Mouse (Mus musculus) testis, adult 2 months (tissue): ENCODE results near the gene Sart3. TPM values are rescaled to one million over a fixed set of nuclear protein-coding genes. Genes with fewer than 3 reads are reported as not detected.
"Not testable (repeated sequence)": the region's sequence is repeated elsewhere in the genome, so short reads cannot be mapped to it uniquely, and the experiment has no call there.

Experiments used
- H3K27ac ChIP-seq: fragments of 200-500 bp; 2 replicates; pipeline ENCODE4 v1.5.1; 2012; ENCODE audit warnings: low read depth, low read length; ENCODE audit not compliant: control insufficient read depth, insufficient read depth
- H3K27me3 ChIP-seq: fragments of 200-500 bp; 2 replicates; pipeline ENCODE4 v1.6.1; 2012; ENCODE audit warnings: mild to moderate bottlenecking, low read length, moderate library complexity; ENCODE audit not compliant: control insufficient read depth, insufficient read depth
- H3K36me3 ChIP-seq: fragments of 200-500 bp; 2 replicates; pipeline ENCODE4 v1.6.1; 2012; ENCODE audit warnings: mild to moderate bottlenecking, low read length; ENCODE audit not compliant: control insufficient read depth, insufficient read depth
- H3K4me1 ChIP-seq: fragments of 200-500 bp; 2 replicates; pipeline ENCODE4 v1.6.1; 2012; ENCODE audit warnings: low read length; ENCODE audit not compliant: control insufficient read depth, insufficient read depth
- H3K4me3 ChIP-seq: fragments of 200-500 bp; 2 replicates; pipeline ENCODE4 v1.5.1; 2012; ENCODE audit warnings: low read depth, mild to moderate bottlenecking, low read length, moderate library complexity, mixed read lengths; ENCODE audit not compliant: control insufficient read depth
- CTCF ChIP-seq: fragments of 200-500 bp; IDR thresholded peaks from 2 replicates; pipeline ENCODE4 v1.5.1; 2012; ENCODE audit warnings: low read depth, mild to moderate bottlenecking, inconsistent platforms, low read length, moderate library complexity; ENCODE audit not compliant: control insufficient read depth, insufficient read depth, insufficient replicate concordance
- POLR2A ChIP-seq: fragments of 200-500 bp; IDR thresholded peaks from 2 replicates; pipeline ENCODE4 v1.6.1; 2012; ENCODE audit warnings: low read depth, mild to moderate bottlenecking, inconsistent platforms, low read length, moderate library complexity; ENCODE audit not compliant: control insufficient read depth
- polyA plus RNA-seq: library from polyadenylated mRNA; depleted of rRNA; stranded (reverse); fragments of >200 nt; gene quantifications from 2 replicates; pipeline ENCODE4 v1.2.3, GENCODE M21; 2012; rRNA removed

The Sart3 gene
- 11.5 and 13.8 TPM in 2 replicates for polyA plus RNA-seq

DNA sequence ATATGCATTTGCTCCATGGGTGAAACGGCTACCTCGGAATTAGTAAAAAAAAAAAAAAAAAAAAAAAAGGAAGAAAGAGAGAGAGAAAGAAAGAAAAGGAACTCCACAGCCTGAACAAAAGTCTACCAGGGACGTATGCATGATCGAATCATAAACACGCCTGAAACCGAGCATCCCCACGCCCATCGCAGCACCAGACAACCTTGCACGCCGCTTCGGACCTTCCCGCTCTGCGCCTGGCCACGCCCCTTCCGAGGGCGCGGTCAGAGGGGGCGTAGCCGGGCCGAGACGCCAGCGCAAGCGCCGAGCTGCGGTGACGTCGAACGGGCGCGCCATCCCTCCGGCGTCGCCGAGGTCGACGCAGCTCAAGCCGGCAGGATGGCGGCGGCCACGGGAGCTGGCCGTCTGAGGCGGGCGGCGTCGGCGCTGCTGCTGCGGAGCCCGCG, at the start of gene Sart3, which contains the start of gene Iscu:
Gene Sart3 (minus strand): TSS at position 61 of the 446 bp plus-strand sequence.
Gene Iscu (plus strand): TSS at position 299 of the 446 bp plus-strand sequence.
- no peaks in the 10 kb centered on the region; the same call in 1 of the 2 replicates for H3K36me3 ChIP-seq
- TF ChIP-seq POLR2A (peak; percentile 79), CTCF (no peak)

GRCm38 (mm10) chr5:113818572-113818971, 46.3 kb upstream of the Sart3 start:
- H3K4me3 ChIP-seq = peak overlapping the region; percentile 88

More for the DNA sequence above, at the start of gene Sart3, which contains the start of gene Iscu:
- Histone ChIP-seq H3K4me3 (peak within 1 kb of the TSS; percentile 90), H3K27me3 (no peaks in the 10 kb centered on the region), H3K4me1 (no peaks in the 10 kb centered on the region; the same call in 1 of the 2 replicates), H3K27ac (peak within 1 kb of the TSS; percentile 98)

GRCm38 (mm10) chr5:113815638-113816152, 43.4 kb upstream of the Sart3 start:
- peaks cover 31% of the 10 kb centered on the region for H3K4me1 ChIP-seq
- no peaks in the 10 kb centered on the region for H3K27me3 ChIP-seq
- no peaks in the 10 kb centered on the region for H3K36me3 ChIP-seq
- H3K27ac ChIP-seq = peak overlapping the region; percentile 26
- TF ChIP-seq POLR2A (no peak; the same call in 1 of the 2 replicates), CTCF (peak; percentile 84)
- peak overlapping the region; percentile 78 for H3K4me3 ChIP-seq

More at GRCm38 (mm10) chr5:113818572-113818971, 46.3 kb upstream of the Sart3 start:
- H3K27me3 ChIP-seq = no peaks in the 10 kb centered on the region
- peak overlapping the region; percentile 45 for H3K27ac ChIP-seq
- H3K36me3 ChIP-seq = no peaks in the 10 kb centered on the region
- TF ChIP-seq POLR2A = peak; percentile 23; the same call in 1 of the 2 replicates
- no peak for TF ChIP-seq CTCF
- peaks cover 25% of the 10 kb centered on the region for H3K4me1 ChIP-seq

DNA sequence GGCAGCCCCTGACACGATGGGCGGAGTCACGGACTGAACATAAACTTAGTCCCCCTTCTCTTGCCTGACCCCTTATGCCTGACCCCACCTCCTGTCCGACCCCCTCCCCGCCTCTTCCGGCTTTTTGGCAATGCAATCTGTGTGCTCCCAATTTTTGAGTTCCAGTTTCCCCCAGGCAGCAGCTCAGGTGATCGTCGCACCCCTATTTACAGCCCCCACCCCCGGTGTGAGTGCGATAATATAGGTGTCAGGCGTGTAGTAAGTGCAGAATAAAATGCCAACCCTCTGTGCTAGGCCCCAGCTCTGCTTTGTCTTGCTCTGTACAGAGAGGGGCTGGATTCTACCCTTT, 42.7 kb upstream of the Sart3 start:
- no peak overlapping the region for H3K27ac ChIP-seq
- H3K27me3 ChIP-seq = no peaks in the 10 kb centered on the region
- TF ChIP-seq POLR2A (no peak), CTCF (no peak)
- H3K36me3 ChIP-seq = no peaks in the 10 kb centered on the region
- H3K4me1 ChIP-seq = peaks cover 31% of the 10 kb centered on the region
- H3K4me3 ChIP-seq = peak overlapping the region; percentile 63

DNA sequence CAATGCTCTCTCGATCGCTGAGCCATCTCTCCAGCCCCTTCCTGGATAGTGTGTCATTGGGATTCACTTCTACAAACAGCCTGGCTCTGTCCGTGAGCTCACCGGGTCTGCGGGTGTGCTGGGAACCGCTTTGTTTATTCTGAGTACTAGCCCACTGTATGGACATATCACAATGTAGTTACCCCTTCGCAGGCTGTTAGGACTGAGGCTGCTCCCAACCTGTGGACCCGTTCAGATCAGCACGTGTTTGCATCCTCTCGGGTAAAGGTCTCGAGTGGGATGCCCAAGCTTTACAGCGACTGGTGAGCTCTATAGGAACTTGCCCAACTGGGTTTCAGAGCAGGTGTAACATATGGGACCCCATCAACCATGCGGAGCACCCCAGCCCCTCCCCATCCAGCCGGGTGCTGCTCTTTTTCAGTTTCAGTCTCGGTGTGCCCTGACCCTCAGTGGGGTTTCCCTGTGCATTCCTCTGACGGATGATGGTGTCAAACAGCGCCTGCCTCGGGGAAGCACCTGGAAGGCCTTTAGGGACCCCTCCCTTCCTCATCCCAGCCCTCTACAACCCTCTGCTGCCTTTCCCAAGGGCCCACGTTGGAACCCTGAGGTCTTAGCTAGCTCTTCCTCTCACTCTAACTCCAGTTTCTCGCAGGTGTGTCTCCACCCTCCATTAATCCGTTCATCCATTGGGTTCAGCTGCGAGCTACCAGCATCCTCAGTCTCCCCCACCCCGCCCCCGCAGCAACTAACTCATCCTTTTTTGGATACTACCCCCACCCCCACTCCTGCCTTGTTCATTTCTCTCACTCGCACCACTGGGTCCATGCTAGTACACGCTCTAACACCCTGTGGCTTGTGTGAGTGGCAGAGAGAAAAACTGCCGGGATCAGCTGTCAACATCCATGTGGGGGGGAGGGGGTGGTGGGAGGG, 42.1 kb upstream of the Sart3 start:
- Histone ChIP-seq H3K4me3 (peak overlapping the region; percentile 78), H3K36me3 (no peaks in the 10 kb centered on the region), H3K27ac (no peak overlapping the region), H3K4me1 (peaks cover 26% of the 10 kb centered on the region), H3K27me3 (no peaks in the 10 kb centered on the region)
- TF ChIP-seq CTCF = no peak
- no peak for TF ChIP-seq POLR2A

DNA sequence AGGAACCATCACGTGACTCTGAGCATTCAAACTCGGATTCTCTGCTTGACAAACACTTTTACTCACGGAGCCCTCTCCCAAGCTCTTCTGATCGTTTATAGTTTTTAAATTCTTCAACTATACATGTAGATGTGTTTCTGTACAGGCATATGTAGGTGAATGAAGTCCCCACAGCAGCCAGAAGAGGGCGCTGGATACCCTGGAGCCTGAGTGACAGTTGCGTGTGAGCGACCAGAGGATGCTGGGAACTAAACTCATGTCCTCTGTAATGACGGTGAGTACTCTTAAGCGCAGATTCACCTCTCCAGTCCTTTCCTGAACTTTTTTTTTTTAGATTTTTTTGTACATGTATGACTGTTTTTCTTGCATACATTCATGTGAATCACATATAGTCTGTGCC, 41.3 kb upstream of the Sart3 start:
- Histone ChIP-seq H3K36me3 (no peaks in the 10 kb centered on the region), H3K27ac (no peak overlapping the region), H3K4me1 (peaks cover 21% of the 10 kb centered on the region), H3K4me3 (peak overlapping the region; percentile 70), H3K27me3 (no peaks in the 10 kb centered on the region)
- TF ChIP-seq CTCF (peak; percentile 74; the same call in 1 of the 2 replicates), POLR2A (no peak)

- Histone ChIP-seq H3K36me3 (no peaks in the 10 kb centered on the region), H3K4me1 (peaks cover 15% of the 10 kb centered on the region), H3K27ac (no peak overlapping the region), H3K27me3 (no peaks in the 10 kb centered on the region), H3K4me3 (peak overlapping the region; percentile 70)
- no peak for TF ChIP-seq POLR2A
- TF ChIP-seq CTCF = no peak
These were observed 40.3 kb upstream of the Sart3 start for GRCm38 (mm10) chr5:113812638-113813037.

DNA sequence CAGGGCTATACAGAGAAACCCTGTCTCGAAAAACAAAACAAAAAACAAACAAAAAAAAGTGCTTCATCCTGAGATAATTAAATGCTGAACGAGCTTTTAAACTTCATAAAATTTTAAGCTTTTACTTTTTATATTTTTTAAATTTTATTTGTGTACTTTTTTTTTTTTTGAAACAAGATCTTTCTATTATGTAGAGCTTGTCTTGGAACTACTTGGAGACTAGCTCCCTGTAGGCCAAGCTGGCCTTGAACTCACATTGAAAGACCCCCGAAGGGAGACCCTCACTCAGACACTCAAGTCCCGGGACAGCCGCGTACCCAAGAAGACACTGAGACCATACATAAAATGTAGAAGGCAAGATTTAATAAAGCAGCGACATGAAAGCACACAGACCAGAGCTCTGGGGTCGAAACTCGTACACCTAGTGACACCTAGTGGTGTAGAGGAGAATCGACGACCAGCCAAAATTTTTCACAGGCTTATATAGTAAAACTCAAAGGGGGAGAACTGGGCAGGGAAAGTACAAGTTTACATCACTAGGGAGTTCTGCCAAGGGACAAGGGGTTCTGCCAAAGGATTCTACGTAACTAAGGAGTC, 39.6 kb upstream of the Sart3 start:
- not testable (repeated sequence) for H3K36me3 ChIP-seq, H3K27ac ChIP-seq, H3K4me3 ChIP-seq, H3K27me3 ChIP-seq
- peaks cover 15% of the 10 kb centered on the region for H3K4me1 ChIP-seq
